16 mouse cellular contexts compared by ENCODE assay signal in the genomic region with DNA sequence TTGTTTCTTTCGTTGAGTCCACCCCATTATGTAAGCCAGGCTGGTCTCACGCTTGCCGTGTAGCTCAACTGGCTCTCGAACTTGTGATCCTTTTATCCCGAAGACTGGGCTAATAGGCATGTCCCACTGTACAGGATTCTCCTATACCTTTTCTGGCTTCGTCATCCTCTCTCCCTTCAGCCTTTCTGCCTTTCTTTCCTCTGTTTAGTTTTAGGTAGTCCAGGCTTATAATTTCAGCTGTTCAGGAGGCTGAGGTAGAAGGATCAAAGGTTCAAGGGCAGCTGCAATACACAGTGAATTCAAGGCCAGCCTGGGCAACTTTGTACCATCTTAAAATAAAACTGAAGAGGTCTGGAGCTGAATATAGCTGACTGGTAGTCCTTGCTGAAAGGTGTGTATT. TPM values are rescaled to one million over a fixed set of nuclear protein-coding genes. Genes with fewer than 3 reads are reported as not detected.
A peak's percentile ranks its signal among the peaks of the same experiment; 100 is the strongest.
DNase-seq lines count a peak whose midpoint lies in the region; ATAC-seq and TF ChIP-seq lines count a peak whose summit lies in the region.
"Had no signal": no experiment of that assay in that cellular context is flagged by ENCODE, and none has a peak within 500 bp of the region (broad histone marks: within the 10 kb centered on the region; RNA-seq: fewer than 3 reads in every experiment).

No protein-coding gene starts in this region.

- no peak for TF ChIP-seq EP300 in liver, postnatal 0 days (IDR thresholded peaks at IDR 0.05; ENCODE audit: low read depth)

- H3K9me3 ChIP-seq in liver, postnatal 0 days (ENCODE audit: low read length) = no peaks in the 10 kb centered on the region
- no peaks in the 10 kb centered on the region for H3K9me3 ChIP-seq in liver, embryonic 11.5 days (ENCODE audit: control insufficient read depth, low read length)
- no peaks in the 10 kb centered on the region for H3K9me3 ChIP-seq in midbrain, embryonic 12.5 days
- no peaks in the 10 kb centered on the region for H3K9me3 ChIP-seq in midbrain, embryonic 14.5 days (ENCODE audit: control insufficient read depth, low read length)
- H3K9me3 ChIP-seq: embryonic facial prominence, embryonic 12.5 days; heart, embryonic 13.5 days; hindbrain, embryonic 12.5 days had no signal

- H3K4me2 ChIP-seq in liver, postnatal 0 days (ENCODE audit: low read depth, low read length) = no peak overlapping the region
- H3K4me2 ChIP-seq in liver, embryonic 11.5 days = no peak overlapping the region
- no peak overlapping the region for H3K4me2 ChIP-seq in midbrain, embryonic 12.5 days (replicated peaks)
- H3K4me2 ChIP-seq in midbrain, embryonic 14.5 days (ENCODE audit: low read length) = no peak overlapping the region
- H3K4me2 ChIP-seq: embryonic facial prominence, embryonic 12.5 days; heart, embryonic 13.5 days; hindbrain, embryonic 12.5 days had no signal

- ATAC-seq in liver, postnatal 0 days = no peak
- no peak for ATAC-seq in liver, embryonic 11.5 days (replicated peaks; ENCODE audit: low FRiP score)
- ATAC-seq in midbrain, embryonic 12.5 days (ENCODE audit: low FRiP score, low read depth) = no peak
- ATAC-seq in midbrain, embryonic 14.5 days (ENCODE audit: low FRiP score, low TSS enrichment) = no peak
- ATAC-seq: activated CD4-positive, CD25-positive, alpha-beta regulatory T cell, adult 4 months; forebrain, embryonic 16.5 days; Patski had no signal

- 0 out of 2 replicates have a peak, but pooled peaks cover under 1% of the 10 kb centered on the region for H3K27me3 ChIP-seq in liver, postnatal 0 days (ENCODE audit: insufficient read depth, low read length)
- no peaks in the 10 kb centered on the region for H3K27me3 ChIP-seq in liver, embryonic 11.5 days (replicated peaks; ENCODE audit: control insufficient read depth, insufficient read depth, low read length)
- H3K27me3 ChIP-seq in midbrain, embryonic 12.5 days = peaks cover 17% of the 10 kb centered on the region
- no peaks in the 10 kb centered on the region for H3K27me3 ChIP-seq in midbrain, embryonic 14.5 days (ENCODE audit: control insufficient read depth, insufficient read depth, low read length)
- H3K27me3 ChIP-seq: embryonic facial prominence, embryonic 12.5 days; heart, embryonic 13.5 days; Patski had no signal

- no peak for TF ChIP-seq CTCF in liver, postnatal 0 days (IDR thresholded peaks at IDR 0.05; ENCODE audit: low read depth)

- 83% methylated on average over 6 of the region's 6 CpGs for WGBS in liver, postnatal 0 days (ENCODE audit: insufficient replicate concordance)
- 84% methylated on average over 6 of the region's 6 CpGs for WGBS in liver, embryonic 11.5 days
- WGBS in midbrain, embryonic 12.5 days = 74% methylated on average over 6 of the region's 6 CpGs
- 75% methylated on average over 6 of the region's 6 CpGs for WGBS in midbrain, embryonic 14.5 days

- DNase-seq in heart, adult 11 months = peak; percentile 74
- no peak for DNase-seq in heart, postnatal 25 days (ENCODE audit: low spot score)
- no peak for DNase-seq in liver, postnatal 0 days
- no peak for DNase-seq in liver, embryonic 11.5 days (ENCODE audit: low spot score)
- DNase-seq in midbrain, embryonic 14.5 days = no peak
- no peak for DNase-seq in spleen, adult 18-20 months
- DNase-seq: cerebellum, adult 11-12 months; cerebellum, adult 9-10 months; heart, postnatal 4 days had no signal

- H3K36me3 ChIP-seq in liver, postnatal 0 days (replicated peaks; ENCODE audit: insufficient read depth, low read length) = peaks cover 8% of the 10 kb centered on the region; the same call in 1 of the 2 replicates
- no peaks in the 10 kb centered on the region for H3K36me3 ChIP-seq in liver, embryonic 11.5 days (ENCODE audit: control insufficient read depth, insufficient read depth, low read length)
- peaks cover 14% of the 10 kb centered on the region for H3K36me3 ChIP-seq in midbrain, embryonic 12.5 days
- H3K36me3 ChIP-seq in midbrain, embryonic 14.5 days (ENCODE audit: control insufficient read depth, insufficient read depth, low read length) = peaks cover 15% of the 10 kb centered on the region

- peak overlapping the region; percentile 34; the same call in 1 of the 2 replicates for H3K27ac ChIP-seq in liver, postnatal 0 days (ENCODE audit: low read depth)
- no peak overlapping the region for H3K27ac ChIP-seq in liver, embryonic 11.5 days (ENCODE audit: low read depth, low read length)
- 0 out of 2 replicates have a peak overlapping the region, but pooled peaks have one; percentile 25 for H3K27ac ChIP-seq in midbrain, embryonic 12.5 days (replicated peaks)
- no peak overlapping the region for H3K27ac ChIP-seq in midbrain, embryonic 14.5 days (replicated peaks; ENCODE audit: low read depth, low read length)
- H3K27ac ChIP-seq: embryonic facial prominence, embryonic 12.5 days; heart, embryonic 13.5 days; hindbrain, embryonic 12.5 days had no signal

- intact Hi-C loops in heart, postnatal 25 days (cut with DNase I) = loop anchor here (5.0 kb wide), 1 partner anchor 40 kb away; no protein-coding TSS in a partner anchor

- peaks cover 29% of the 10 kb centered on the region for H3K4me1 ChIP-seq in liver, postnatal 0 days (ENCODE audit: insufficient read depth)
- H3K4me1 ChIP-seq in liver, embryonic 11.5 days (replicated peaks; ENCODE audit: control insufficient read depth, insufficient read depth, low read length) = no peaks in the 10 kb centered on the region; the same call in 1 of the 2 replicates
- H3K4me1 ChIP-seq in midbrain, embryonic 12.5 days = peaks cover 38% of the 10 kb centered on the region
- H3K4me1 ChIP-seq in midbrain, embryonic 14.5 days (ENCODE audit: control insufficient read depth, insufficient read depth, low read length) = peaks cover 16% of the 10 kb centered on the region

- no peak overlapping the region for H3K9ac ChIP-seq in liver, postnatal 0 days (replicated peaks)
- no peak overlapping the region for H3K9ac ChIP-seq in liver, embryonic 11.5 days (ENCODE audit: low read depth, low read length)
- H3K9ac ChIP-seq in midbrain, embryonic 12.5 days (replicated peaks) = no peak overlapping the region
- H3K9ac ChIP-seq in midbrain, embryonic 14.5 days (replicated peaks; ENCODE audit: low read length) = no peak overlapping the region
- H3K9ac ChIP-seq: embryonic facial prominence, embryonic 12.5 days had no signal

- no peak overlapping the region for H3K4me3 ChIP-seq in liver, postnatal 0 days (ENCODE audit: low read depth, low read length)
- no peak overlapping the region for H3K4me3 ChIP-seq in liver, embryonic 11.5 days (ENCODE audit: low read depth, low read length)
- H3K4me3 ChIP-seq in midbrain, embryonic 12.5 days = no peak overlapping the region
- no peak overlapping the region for H3K4me3 ChIP-seq in midbrain, embryonic 14.5 days (replicated peaks; ENCODE audit: low read depth, low read length)
- H3K4me3 ChIP-seq: embryonic facial prominence, embryonic 12.5 days; heart, embryonic 13.5 days; hindbrain, embryonic 12.5 days had no signal

RNA-seq across cellular contexts. Expression of a gene that starts 1.9 kb away (rescaled TPM):
- total RNA-seq in heart, postnatal 25 days (2021) = 10 to 100 TPM; 80.3 to 81.8 TPM
- 8.2 and 9.7 TPM in 2 replicates for polyA plus RNA-seq in liver, postnatal 0 days (2015; fragmentation: Nextera tagmentation; extraction: Ambion mirVana)
- polyA plus RNA-seq in liver, embryonic 11.5 days (2014; fragmentation: Nextera tagmentation; extraction: Ambion mirVana) = 23.8 and 26.2 TPM in 2 replicates
- polyA plus RNA-seq in midbrain, embryonic 12.5 days (2016; fragmentation: Nextera tagmentation; extraction: Ambion mirVana) = 57.1 and 67.6 TPM in 2 replicates
- polyA plus RNA-seq in midbrain, embryonic 14.5 days (2014; fragmentation: Nextera tagmentation; extraction: Ambion mirVana) = 53.8 and 68.1 TPM in 2 replicates

RNA-seq across cellular contexts. Expression of a gene that starts 25.3 kb away (rescaled TPM):
- total RNA-seq in heart, postnatal 25 days (2021) = 100 to 1,000 TPM; 192 to 211 TPM
- polyA plus RNA-seq in liver, postnatal 0 days (2015; fragmentation: Nextera tagmentation; extraction: Ambion mirVana) = 104 and 114 TPM in 2 replicates
- 25.0 and 30.0 TPM in 2 replicates for polyA plus RNA-seq in liver, embryonic 11.5 days (2014; fragmentation: Nextera tagmentation; extraction: Ambion mirVana)
- polyA plus RNA-seq in midbrain, embryonic 12.5 days (2016; fragmentation: Nextera tagmentation; extraction: Ambion mirVana) = 36.6 and 38.6 TPM in 2 replicates
- polyA plus RNA-seq in midbrain, embryonic 14.5 days (2014; fragmentation: Nextera tagmentation; extraction: Ambion mirVana) = 26.8 and 33.8 TPM in 2 replicates

RNA-seq across cellular contexts. Expression of a gene that starts 38.0 kb away (rescaled TPM):
- 10 to 100 TPM; 41.3 to 42.2 TPM for total RNA-seq in heart, postnatal 25 days (2021)
- polyA plus RNA-seq in liver, postnatal 0 days (2015; fragmentation: Nextera tagmentation; extraction: Ambion mirVana) = 16.3 and 19.8 TPM in 2 replicates
- polyA plus RNA-seq in liver, embryonic 11.5 days (2014; fragmentation: Nextera tagmentation; extraction: Ambion mirVana) = 47.7 and 54.2 TPM in 2 replicates
- polyA plus RNA-seq in midbrain, embryonic 12.5 days (2016; fragmentation: Nextera tagmentation; extraction: Ambion mirVana) = 60.3 and 64.8 TPM in 2 replicates
- 37.6 and 45.3 TPM in 2 replicates for polyA plus RNA-seq in midbrain, embryonic 14.5 days (2014; fragmentation: Nextera tagmentation; extraction: Ambion mirVana)

Comparison
In these comparisons a context has a peak if more than half of its experiments do, and no peak if none do; other contexts are left out.
1. H3K27ac ChIP-seq: peak in liver, postnatal 0 days (single experiment) and midbrain, embryonic 12.5 days (single experiment); none in liver, embryonic 11.5 days (single experiment) and midbrain, embryonic 14.5 days (single experiment).